Mouse (Mus musculus) heart, postnatal 0 days (tissue): ENCODE data around the gene Pdcd1lg2.

Experiments
- CTCF ChIP-seq: IDR thresholded peaks from 2 replicates; pipeline ENCODE4 v1.5.1; 2016; ENCODE audit warnings: antibody characterized with exemption, control low read depth, low read depth
- EP300 ChIP-seq: IDR thresholded peaks from 2 replicates; pipeline ENCODE4 v1.6.1; 2016; ENCODE audit warnings: antibody characterized with exemption, low read depth

- TF ChIP-seq CTCF (no peak), EP300 (no peak)
Measured at GRCm38 (mm10) chr19:29383368-29383767, 27.4 kb upstream of the Pdcd1lg2 start.
